Mouse (Mus musculus) liver, embryonic 16.5 days (tissue): Measurements from ENCODE around the gene Ccdc125. TPM values are rescaled to one million over a fixed set of nuclear protein-coding genes. Genes with fewer than 3 reads are reported as not detected.
A peak's percentile ranks its signal among the peaks of the same experiment; 100 is the strongest.

ENCODE experiments used
- ATAC-seq: fragments of 200-750 bp; cut with Nextera tagmentation; 2 replicates; pipeline ENCODE4 v1.8.0; 2017; ENCODE audit warnings: low read depth, mild to moderate bottlenecking, moderate number of reproducible peaks, moderate library complexity
- H3K27ac ChIP-seq: fragments of 300-500 bp; sonication (generic); 2 replicates; pipeline ENCODE4 v1.5.1; 2014; ENCODE audit warnings: mild to moderate bottlenecking, low read length
- H3K27me3 ChIP-seq: fragments of 300-500 bp; sonication (generic); 2 replicates; pipeline ENCODE4 v1.6.1; 2014; ENCODE audit warnings: low read depth, low read length, mixed read lengths; ENCODE audit not compliant: control insufficient read depth, insufficient read depth
- H3K36me3 ChIP-seq: fragments of 300-500 bp; sonication (generic); 2 replicates; pipeline ENCODE4 v1.6.1; 2014; ENCODE audit warnings: mild to moderate bottlenecking; ENCODE audit not compliant: control insufficient read depth, insufficient read depth
- H3K4me1 ChIP-seq: fragments of 300-500 bp; sonication (generic); 2 replicates; pipeline ENCODE4 v1.6.1; 2014; ENCODE audit warnings: low read depth, low read length, mixed read lengths; ENCODE audit not compliant: control insufficient read depth
- H3K4me2 ChIP-seq: fragments of 300-500 bp; sonication (generic); 2 replicates; pipeline ENCODE4 v1.6.1; 2014; ENCODE audit warnings: low read depth, low read length, mixed read lengths
- H3K4me3 ChIP-seq: fragments of 300-500 bp; sonication (generic); 2 replicates; pipeline ENCODE4 v1.5.1; 2014; ENCODE audit warnings: low read depth, mild to moderate bottlenecking, low read length
- H3K9ac ChIP-seq: fragments of 300-500 bp; sonication (generic); 2 replicates; pipeline ENCODE4 v1.6.1; 2014; ENCODE audit warnings: low read depth, low read length
- H3K9me3 ChIP-seq: fragments of 300-500 bp; sonication (generic); replicated peaks from 2 replicates; pipeline ENCODE4 v1.6.1; 2016; ENCODE audit warnings: low read length; ENCODE audit not compliant: control insufficient read depth
- WGBS: fragments of 180-500 bp; shearing (Covaris S2); extraction: QIAGEN DNeasy Blood & Tissue Kit; methylation state at CpG from one replicate; pipeline ENCODE4 v1.1.7; 2014; ENCODE audit not compliant: insufficient replicate concordance; 5-methylcytosine and 5-hydroxymethylcytosine counted together
- polyA plus RNA-seq: library from polyadenylated mRNA; unstranded; fragments of >200 nt; fragmentation: Nextera tagmentation; extraction: Ambion mirVana; gene quantifications from 2 replicates; pipeline ENCODE4 v1.2.1, GENCODE M21; 2015

The Ccdc125 gene
- 6.0 and 6.3 TPM in 2 replicates for polyA plus RNA-seq

GRCm38 (mm10) chr13:100669291-100670022, at the start of gene Ccdc125:
Gene Ccdc125 (plus strand): TSS chr13:100669717.
- peak within 1 kb of the TSS; percentile 66 for H3K4me3 ChIP-seq
- WGBS, result under 1% methylated on average over 44 of the region's 44 CpGs
- H3K9me3 ChIP-seq, result 0 out of 2 replicates have a peak, but pooled peaks cover 2% of the 10 kb centered on the region
- H3K27ac ChIP-seq, result peak within 1 kb of the TSS; percentile 81
- H3K36me3 ChIP-seq, result peaks cover 2% of the 10 kb centered on the region; the same call in 1 of the 2 replicates
- peaks cover 4% of the 10 kb centered on the region; the same call in 1 of the 2 replicates for H3K4me1 ChIP-seq
- H3K4me2 ChIP-seq, result peak within 1 kb of the TSS; percentile 68
- peak; percentile 61 for ATAC-seq
- H3K27me3 ChIP-seq, result 0 out of 2 replicates have a peak, but pooled peaks cover 3% of the 10 kb centered on the region
- H3K9ac ChIP-seq, result peak within 1 kb of the TSS; percentile 72

- Histone ChIP-seq H3K27me3 (no peaks in the 10 kb centered on the region), H3K27ac (no peak overlapping the region), H3K4me1 (no peaks in the 10 kb centered on the region), H3K36me3 (peaks cover 42% of the 10 kb centered on the region), H3K9me3 (no peaks in the 10 kb centered on the region), H3K4me2 (no peak overlapping the region), H3K4me3 (no peak overlapping the region), H3K9ac (no peak overlapping the region)
- 75% methylated on average over 4 of the region's 4 CpGs for WGBS
- no peak for ATAC-seq
These were observed 47.3 kb upstream of the Ccdc125 start for GRCm38 (mm10) chr13:100622241-100622640.

- 50% methylated on average over 3 of the region's 3 CpGs for WGBS
- H3K27me3 ChIP-seq, result no peaks in the 10 kb centered on the region
- H3K9ac ChIP-seq, result no peak overlapping the region
- no peaks in the 10 kb centered on the region for H3K4me1 ChIP-seq
- H3K4me3 ChIP-seq, result no peak overlapping the region
- H3K4me2 ChIP-seq, result no peak overlapping the region
- H3K36me3 ChIP-seq, result peaks cover 30% of the 10 kb centered on the region
- ATAC-seq, result no peak
- H3K9me3 ChIP-seq, result no peaks in the 10 kb centered on the region
- no peak overlapping the region for H3K27ac ChIP-seq
These were observed 35.3 kb upstream of the Ccdc125 start for GRCm38 (mm10) chr13:100634106-100634691.

GRCm38 (mm10) chr13:100642471-100643209, 26.9 kb upstream of the Ccdc125 start:
- no peak overlapping the region for H3K4me2 ChIP-seq
- peaks cover 25% of the 10 kb centered on the region for H3K36me3 ChIP-seq
- H3K27me3 ChIP-seq, result no peaks in the 10 kb centered on the region
- no peak for ATAC-seq
- no peak overlapping the region for H3K4me3 ChIP-seq
- H3K9me3 ChIP-seq, result no peaks in the 10 kb centered on the region
- H3K4me1 ChIP-seq, result no peaks in the 10 kb centered on the region
- 74% methylated on average over 4 of the region's 4 CpGs for WGBS
- no peak overlapping the region for H3K9ac ChIP-seq
- no peak overlapping the region for H3K27ac ChIP-seq

- H3K36me3 ChIP-seq, result peaks cover 15% of the 10 kb centered on the region
- H3K4me1 ChIP-seq, result peaks cover 7% of the 10 kb centered on the region
- no peaks in the 10 kb centered on the region for H3K27me3 ChIP-seq
- no peak overlapping the region for H3K27ac ChIP-seq
- H3K9ac ChIP-seq, result no peak overlapping the region
- 75% methylated on average over 8 of the region's 8 CpGs for WGBS
- H3K4me2 ChIP-seq, result no peak overlapping the region
- ATAC-seq, result no peak
- no peaks in the 10 kb centered on the region for H3K9me3 ChIP-seq
- no peak overlapping the region for H3K4me3 ChIP-seq
These were observed 21.3 kb upstream of the Ccdc125 start for GRCm38 (mm10) chr13:100648223-100648622.

- Histone ChIP-seq H3K27me3 (no peaks in the 10 kb centered on the region), H3K4me2 (peak within 1 kb of the TSS; percentile 89), H3K9me3 (no peaks in the 10 kb centered on the region), H3K27ac (peak within 1 kb of the TSS; percentile 94), H3K4me1 (peaks cover 7% of the 10 kb centered on the region), H3K36me3 (peaks cover 7% of the 10 kb centered on the region; the same call in 1 of the 2 replicates), H3K4me3 (peak within 1 kb of the TSS; percentile 99), H3K9ac (peak within 1 kb of the TSS; percentile 83)
- WGBS, result under 1% methylated on average over 71 of the region's 73 CpGs
- peak; percentile 97 for ATAC-seq
These were observed 18.7 kb upstream of the Ccdc125 start, which contains the start of the genes Ak6 and Rad17 for GRCm38 (mm10) chr13:100650550-100651438. Gene Ak6 (plus strand): TSS chr13:100650979. Gene Rad17 (minus strand): TSS chr13:100651051.

- peak; percentile 59 for ATAC-seq
- H3K27ac ChIP-seq, result peak within 1 kb of the TSS; percentile 94
- under 1% methylated on average over 62 of the region's 63 CpGs for WGBS
These were observed 17.9 kb upstream of the Ccdc125 start, which contains the start of gene Taf9 for GRCm38 (mm10) chr13:100651439-100652186. Gene Taf9 (plus strand): TSS chr13:100651579.

More at GRCm38 (mm10) chr13:100651439-100652186, 17.9 kb upstream of the Ccdc125 start, which contains the start of gene Taf9:
- Histone ChIP-seq H3K9ac (peak within 1 kb of the TSS; percentile 83), H3K9me3 (no peaks in the 10 kb centered on the region), H3K4me2 (peak within 1 kb of the TSS; percentile 89), H3K36me3 (peaks cover 10% of the 10 kb centered on the region), H3K4me3 (peak within 1 kb of the TSS; percentile 99), H3K27me3 (no peaks in the 10 kb centered on the region), H3K4me1 (peaks cover 7% of the 10 kb centered on the region)
